Mouse (Mus musculus): ENCODE results near the gene Pigz.
A peak's percentile ranks its signal among the peaks of the same experiment; 100 is the strongest.

The Pigz gene

GRCm38 (mm10) chr16:31933751-31934549, at the start of gene Pigz:
Gene Pigz, plus strand, starts transcription at chr16:31933851.
- DNase-seq = peak in 1 of 2 experiments; percentile 26

DNA sequence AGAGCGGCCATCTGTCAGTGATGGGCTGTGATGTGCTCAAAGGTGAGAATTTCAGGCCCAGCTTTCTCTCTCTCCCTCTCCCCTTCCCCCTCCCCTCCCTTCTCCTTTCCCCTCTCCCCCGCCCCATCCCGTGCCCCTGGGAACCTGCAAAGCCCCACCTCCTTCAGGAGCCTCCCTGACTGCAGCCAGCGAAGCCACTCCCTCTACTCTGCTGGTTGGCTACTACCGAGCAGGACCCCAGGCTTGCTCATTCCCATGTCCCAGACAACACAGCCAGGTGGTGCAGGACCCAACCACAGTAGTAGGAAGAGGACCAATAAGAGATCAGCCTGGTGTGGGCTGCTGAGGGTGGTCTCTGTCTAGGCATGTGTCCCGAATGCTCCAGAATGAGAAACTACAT, 49.7 kb upstream of the Pigz start:
- no peak for DNase-seq

DNA sequence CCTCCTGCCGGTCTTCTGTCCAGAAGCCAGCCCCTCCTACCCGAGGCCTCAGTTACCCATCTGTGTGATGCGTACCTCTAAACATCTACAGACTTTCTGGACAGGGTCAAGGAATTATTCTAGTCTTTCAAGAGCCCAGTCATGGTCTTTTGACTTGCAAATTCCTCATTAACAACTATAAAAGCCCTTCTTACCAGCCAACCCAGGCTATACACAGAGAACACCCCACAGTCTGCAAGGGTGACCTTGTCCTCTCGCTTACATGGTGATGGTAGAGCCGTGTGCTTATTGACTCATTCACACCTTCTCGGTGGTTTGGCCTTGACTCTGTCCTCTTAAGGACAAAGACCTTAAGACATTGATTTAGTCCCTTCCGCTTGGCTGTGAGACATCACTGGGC, 42.7 kb upstream of the Pigz start:
- DNase-seq = no peak

DNA sequence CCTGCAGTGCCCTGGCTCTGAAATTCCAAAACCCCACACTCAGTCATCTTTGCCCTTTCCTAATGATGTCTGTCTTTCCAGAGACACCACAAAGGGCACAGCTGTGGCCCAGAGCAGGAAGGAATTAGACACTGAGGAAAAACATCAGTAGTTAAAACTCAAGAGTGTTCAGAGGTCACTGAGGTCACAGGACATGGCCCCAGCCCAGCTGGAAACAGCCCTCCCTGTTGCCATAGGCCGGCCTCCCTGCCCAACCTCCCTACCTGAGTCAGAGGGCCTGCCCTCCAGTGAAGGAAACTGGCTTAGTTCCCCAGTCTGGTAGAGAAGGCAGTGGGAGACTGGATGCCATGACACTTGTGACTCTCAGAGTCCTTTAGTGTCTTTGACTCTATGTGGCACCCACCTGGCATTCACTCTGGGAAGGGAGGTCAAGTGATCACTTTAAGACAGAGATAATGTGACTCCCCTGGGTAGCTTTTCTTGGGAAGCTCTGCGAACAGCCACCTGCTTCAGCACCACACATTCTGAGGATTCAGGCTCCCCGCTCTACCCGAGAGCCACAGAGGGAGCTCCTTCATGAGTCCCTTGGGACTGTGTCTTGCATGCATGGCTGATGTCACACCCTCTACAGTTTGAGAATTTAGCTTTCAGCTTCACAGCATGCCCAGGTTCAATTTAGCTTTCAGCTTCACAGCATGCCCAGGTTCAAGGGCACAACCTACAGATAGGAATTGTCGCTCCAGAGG, 40.1 kb upstream of the Pigz start:
- no peak for DNase-seq

DNA sequence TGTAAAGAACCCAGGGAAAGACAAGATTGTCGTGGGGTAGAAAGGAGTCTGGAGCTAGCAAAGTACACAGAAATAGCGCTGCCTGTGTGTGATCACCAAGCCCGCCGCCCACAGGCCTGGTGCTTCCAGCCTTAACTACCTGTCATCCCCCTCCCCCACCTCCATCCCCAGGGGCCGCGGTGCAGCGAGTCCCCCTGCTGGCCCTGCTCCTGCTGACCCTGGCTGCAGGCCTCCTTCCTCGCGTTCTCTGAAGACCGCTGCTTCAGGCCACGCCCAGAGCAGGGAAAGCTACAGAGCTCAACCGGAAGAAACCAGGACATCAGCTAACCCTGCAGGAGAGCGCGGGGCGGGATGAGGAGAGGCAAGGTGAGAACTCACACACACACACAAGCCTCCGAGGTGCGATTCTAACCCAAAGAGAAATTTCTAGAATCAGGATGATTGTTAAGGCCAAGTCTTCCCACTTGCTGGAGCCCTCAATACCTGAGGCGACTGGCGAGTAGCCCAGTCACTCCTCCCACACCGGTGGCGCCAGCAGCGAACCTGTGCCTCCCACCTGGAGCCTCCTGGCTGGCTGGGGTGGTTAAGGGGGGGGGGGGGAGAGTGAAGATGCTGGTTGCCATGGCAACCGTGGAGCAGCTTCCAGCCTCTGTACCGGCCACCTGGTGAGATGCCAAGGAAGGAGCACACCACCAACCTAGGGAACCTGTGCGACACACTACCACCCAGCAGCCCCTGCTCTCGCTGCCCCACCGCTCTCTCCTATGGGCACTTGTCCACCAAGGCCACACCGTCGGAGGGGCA, 36.5 kb upstream of the Pigz start:
- DNase-seq = no peak

DNA sequence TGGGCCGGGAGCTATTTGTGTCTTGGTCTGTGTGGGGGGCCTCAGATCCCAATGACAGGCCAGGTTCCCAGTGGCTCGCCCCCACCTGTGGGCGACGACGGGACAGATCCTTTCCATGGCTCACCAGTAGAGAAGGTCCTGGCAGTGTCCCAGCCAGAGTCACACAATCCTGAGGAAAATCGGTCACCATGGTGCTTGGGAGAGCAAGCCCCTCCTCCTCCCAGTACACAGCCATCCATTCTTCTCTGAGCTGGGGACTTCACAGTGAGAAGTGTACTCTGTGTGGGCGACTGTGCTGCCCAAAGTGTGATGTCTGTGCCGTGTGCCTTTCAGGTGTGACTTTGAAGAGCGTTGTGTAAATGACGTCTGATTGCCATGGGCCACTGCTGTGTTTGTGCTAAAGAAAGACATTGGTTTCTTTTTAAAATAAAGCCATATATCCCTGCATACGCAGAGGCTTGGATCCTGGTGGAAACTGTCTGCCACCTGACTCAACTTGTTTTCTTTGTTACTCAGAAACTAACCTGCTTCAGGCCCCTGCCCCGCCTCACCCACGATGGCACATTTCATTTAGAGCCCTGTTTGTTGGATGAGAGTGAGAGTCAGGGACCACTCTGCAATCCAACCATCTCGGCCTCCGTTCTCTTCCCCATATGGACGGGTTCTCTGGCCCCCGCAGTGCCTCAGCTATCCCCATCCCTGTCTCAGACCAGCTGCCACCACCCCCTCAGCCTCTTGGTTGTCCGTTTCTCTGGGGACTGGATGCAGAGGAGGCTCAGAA, 34.9 kb upstream of the Pigz start:
- DNase-seq = no peak

GRCm38 (mm10) chr16:31901886-31902285, 31.8 kb upstream of the Pigz start:
- DNase-seq = no peak

DNA sequence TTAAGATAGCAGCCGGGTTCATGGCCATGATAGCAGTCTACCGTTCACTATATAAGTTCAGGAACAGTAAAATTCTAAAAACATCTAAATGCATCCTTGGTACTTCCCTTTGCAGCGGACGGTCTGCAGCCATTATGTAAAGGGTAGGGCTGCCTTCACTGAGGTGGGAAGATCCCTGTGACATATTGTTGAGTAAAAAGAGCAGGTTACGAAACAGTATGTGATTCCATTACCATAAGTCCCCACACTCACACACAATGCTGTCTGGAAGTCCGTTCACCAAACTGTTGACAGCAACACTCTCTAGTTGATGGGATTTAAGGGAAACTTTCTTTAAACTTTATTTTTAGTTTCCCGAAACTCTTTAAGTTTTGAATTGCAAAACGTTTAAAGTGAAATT, 30.4 kb upstream of the Pigz start:
- DNase-seq = no peak

GRCm38 (mm10) chr16:31905331-31905730, 28.3 kb upstream of the Pigz start:
- no peak for DNase-seq

DNA sequence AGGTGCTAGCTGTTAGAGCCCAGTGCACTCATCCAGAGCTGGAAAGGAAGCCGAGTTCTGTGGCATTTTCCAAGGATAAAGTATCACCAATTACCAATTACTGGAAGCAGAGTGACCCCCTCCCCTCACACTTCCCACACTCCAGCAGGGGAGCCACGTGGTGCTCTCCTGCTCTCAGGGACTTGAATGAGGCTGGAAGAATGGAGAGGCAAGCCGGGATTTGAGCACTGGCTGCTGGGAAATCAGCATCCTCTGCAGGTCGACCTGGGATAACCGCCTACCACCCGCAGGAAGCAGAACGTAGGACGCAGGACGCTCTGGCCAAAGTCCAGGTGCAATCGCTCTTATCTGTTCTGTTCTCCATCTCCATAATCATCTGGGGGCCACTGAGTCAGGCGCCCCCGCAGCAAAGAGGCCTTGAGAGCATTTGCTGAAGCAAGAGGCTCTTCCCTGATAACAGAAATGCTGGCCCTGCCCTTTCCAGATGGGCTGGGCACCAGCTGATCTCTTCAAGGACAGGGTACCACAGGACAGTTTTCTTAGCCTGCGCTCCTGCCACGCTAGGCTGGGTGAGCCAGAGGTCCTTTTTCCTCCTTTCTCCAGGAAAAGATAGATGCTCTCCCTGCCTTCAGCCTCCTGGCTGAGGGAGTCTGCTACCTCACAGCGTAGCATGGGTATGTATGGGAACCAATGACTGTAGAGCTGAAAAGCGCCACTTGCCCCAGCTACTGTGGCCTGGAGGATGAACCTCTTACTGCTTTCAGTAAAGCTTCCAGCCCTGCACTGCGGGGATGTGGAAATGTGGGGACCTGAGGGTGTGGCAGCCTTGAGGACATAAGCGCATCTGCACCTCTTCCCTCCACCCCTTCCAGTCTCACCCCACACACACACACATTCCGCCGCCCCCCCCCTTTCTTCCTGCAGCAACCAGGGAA, 27.5 kb upstream of the Pigz start:
- DNase-seq = no peak

- DNase-seq = no peak
Observed at GRCm38 (mm10) chr16:31906896-31907295, 26.8 kb upstream of the Pigz start.

DNA sequence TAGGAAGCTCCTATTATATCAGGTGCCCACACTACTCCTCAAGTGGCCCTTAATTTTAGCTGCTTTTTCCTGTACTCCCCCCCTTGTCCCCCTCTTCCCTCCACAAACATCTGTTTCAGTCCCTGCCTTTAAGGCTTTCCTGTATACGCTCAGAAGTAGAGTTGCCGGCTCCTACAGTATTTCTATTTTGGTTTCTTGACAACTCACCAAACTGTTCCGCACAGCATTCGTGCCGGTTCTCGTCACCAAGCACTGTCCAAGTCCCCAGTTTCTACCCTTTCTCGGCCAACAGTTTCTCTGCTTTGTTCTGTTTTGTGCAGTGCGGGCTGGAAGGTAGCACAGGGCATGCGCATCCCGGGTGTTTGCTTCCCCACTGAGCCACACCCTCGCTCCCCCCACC, 24.7 kb upstream of the Pigz start:
- DNase-seq = no peak

DNA sequence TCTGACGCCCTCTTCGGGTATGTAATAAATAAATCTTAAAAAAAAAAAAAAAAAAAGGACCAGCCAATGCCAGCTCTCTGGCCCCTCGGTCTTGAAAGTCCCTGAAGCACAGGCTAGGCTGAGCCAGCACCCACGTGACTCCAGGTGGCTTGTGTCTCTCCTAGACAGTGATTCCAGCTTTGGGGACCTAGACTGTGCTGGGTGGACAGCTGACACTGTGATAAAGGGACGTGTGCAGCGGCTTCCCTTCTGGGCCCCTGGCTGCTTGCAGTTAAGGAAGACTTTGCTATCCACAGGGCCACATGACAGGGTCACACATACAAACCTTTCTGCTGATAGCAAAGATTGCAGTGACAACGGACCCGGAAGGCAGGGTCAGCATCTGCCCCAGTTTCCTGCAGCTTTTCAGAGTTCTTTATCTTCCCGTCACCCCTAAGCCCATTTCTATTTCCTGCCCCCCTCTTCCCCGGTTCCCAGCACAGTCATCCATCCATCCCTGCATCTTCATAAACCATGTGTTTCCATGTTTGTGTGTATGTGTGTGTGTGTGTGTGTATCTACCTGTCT, 23.3 kb upstream of the Pigz start:
- no peak for DNase-seq

DNA sequence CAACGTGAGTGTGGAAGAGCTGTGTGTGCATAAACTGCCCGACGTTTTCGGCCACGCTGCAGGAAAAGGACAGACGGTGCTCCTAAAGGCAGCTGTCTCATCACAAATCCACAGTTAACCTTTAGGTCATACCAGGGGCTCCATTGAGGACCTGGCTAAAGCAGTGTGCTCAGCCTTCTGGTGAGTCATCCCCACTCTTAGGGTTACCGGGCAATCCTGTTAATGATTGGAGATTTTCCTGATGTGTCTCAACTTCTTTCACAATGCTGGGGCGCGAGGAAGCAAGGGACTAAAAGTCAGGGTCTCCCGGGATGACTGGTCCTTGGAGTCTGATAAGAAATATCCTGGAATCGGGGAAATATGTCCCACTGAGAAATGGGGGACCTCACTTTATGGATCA, 15.9 kb upstream of the Pigz start:
- no peak for DNase-seq

DNA sequence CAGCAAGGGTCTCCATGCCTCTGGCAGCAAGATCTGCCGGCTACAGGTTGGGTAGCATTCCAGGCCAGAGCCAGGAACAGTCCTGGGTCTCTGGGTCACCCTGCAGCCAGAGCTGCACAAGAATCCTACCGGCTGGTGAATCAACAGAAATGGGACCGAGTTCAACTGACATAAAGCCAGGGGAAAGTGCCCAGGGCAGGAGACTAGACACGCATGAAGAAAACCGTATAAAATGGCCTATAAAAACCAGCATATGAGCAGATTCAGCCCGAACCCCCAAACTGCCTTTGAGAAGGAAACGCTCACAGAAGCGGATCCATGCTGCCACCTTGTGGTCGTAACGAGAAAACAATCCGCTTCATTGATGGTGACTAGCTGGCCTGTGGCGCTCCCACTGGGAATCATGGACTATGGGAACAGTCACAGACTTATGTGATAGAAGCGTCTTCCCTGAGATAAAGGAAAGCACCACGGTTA, 15.4 kb upstream of the Pigz start:
- DNase-seq = peak; percentile 43 to 49

DNA sequence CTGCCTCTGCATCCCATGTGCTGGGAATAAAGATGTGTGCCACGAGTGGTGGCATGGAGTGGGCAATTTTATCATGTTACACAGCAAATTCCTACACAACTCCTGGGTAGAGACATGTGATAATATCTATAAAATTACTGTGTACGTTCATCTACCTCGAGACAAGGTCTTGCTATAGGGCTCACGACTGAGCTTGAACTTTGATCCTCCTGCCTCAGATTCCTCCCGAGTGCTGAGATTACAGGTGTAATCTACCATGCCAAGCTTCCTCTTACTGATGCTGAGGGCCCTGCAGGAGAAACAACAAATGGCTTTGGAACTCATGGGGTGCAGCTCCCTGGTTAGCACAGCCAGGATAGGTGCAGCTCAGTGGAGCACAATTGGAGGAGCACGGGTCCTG, 9.3 kb upstream of the Pigz start:
- DNase-seq = no peak

DNA sequence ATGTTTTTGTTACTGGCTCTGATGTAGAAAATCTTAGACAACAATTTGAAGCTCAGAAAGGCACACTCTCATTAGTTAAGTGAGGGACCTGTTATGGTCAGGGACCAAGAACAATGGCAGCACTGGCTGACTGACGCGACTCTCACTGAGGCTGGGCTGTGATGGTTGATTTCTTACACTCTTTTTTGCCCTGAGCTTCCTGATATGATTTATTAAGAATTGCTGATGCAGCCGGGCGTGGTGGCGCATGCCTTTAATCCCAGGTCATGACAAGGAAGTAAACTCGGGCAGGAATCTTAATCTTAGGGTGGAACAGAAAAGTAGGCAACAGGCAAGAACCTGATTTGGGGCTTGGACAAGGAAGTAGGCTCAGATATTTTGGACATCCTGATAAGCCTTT, 7.6 kb upstream of the Pigz start:
- no peak for DNase-seq

- no peak for DNase-seq
Observed at GRCm38 (mm10) chr16:31926547-31927182, 7.0 kb upstream of the Pigz start.

GRCm38 (mm10) chr16:31927412-31927811, 6.2 kb upstream of the Pigz start:
- no peak for DNase-seq

DNA sequence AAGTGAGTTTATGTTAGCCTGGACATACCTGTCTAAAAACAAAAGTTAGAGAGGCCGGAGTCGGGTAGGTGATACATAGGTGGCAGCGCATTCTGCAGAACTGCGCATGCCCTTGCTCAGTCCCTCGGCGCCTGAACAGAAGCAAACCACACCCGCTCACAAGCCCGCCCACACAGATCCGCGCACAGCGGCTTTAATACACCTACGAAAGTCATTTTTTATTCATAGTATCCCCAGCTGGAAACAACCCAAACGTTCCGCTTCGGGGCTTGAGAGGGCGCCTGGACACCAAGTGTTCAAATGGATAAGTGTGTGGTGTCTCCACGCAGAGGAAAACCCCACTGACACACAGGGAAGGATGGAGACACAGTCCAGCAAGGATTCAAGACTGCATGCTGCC, 2.3 kb upstream of the Pigz start:
- DNase-seq = no peak

DNA sequence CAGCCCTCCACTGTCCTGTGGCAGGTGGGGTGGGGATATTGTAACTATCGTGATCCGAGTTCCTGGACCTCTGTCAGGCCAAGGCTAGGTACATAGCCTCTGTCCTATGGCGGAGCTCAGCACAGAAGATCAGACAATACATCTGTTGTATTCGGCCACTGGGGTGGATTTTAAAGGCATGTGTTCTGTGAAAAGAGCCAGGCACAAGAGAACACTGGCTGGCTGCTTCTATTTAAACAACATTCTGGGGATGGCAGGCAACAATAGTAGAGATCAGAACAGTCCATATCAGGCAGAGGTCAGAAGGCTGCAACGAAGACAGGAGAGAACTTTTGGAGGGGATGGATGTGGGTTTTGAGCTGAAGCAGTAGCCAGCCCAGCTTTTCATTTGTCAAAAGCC, 1.4 kb upstream of the Pigz start:
- DNase-seq = no peak
